Comparison of ENCODE assay signal across 36 mouse cellular contexts in genomic region chr1:172062101-172062500, GRCm38 (mm10). TPM values are rescaled to one million over a fixed set of nuclear protein-coding genes. Genes with fewer than 3 reads are reported as not detected.
DNase-seq lines count a peak whose midpoint lies in the region; ATAC-seq and TF ChIP-seq lines count a peak whose summit lies in the region.
"Had no signal": no experiment of that assay in that cellular context is flagged by ENCODE, and none has a peak within 500 bp of the region (broad histone marks: within the 10 kb centered on the region; RNA-seq: fewer than 3 reads in every experiment).

No protein-coding gene starts in this region.

- no peak for ATAC-seq in hindbrain, embryonic 16.5 days
- ATAC-seq in midbrain, embryonic 12.5 days (ENCODE audit: low FRiP score, low read depth): no peak
- ATAC-seq in midbrain, embryonic 14.5 days (ENCODE audit: low FRiP score, low TSS enrichment): no peak
- ATAC-seq in hindbrain, embryonic 15.5 days (ENCODE audit: low FRiP score, low read depth): no peak
- ATAC-seq: CD4-positive, CD25-positive, alpha-beta regulatory T cell, adult 4 months; inflammation-experienced regulatory T-cells, adult 6 months had no signal

- no peak overlapping the region for H3K9ac ChIP-seq in hindbrain, embryonic 16.5 days (ENCODE audit: low read depth, low read length)
- H3K9ac ChIP-seq in midbrain, embryonic 12.5 days (replicated peaks): no peak overlapping the region
- no peak overlapping the region for H3K9ac ChIP-seq in midbrain, embryonic 14.5 days (replicated peaks; ENCODE audit: low read length)
- no peak overlapping the region for H3K9ac ChIP-seq in ES-E14 (ENCODE audit: insufficient read depth, low read depth, low read length, poor library complexity, severe bottlenecking)
- no peak overlapping the region for H3K9ac ChIP-seq in hindbrain, embryonic 15.5 days
- H3K9ac ChIP-seq: limb, embryonic 12.5 days; liver, embryonic 15.5 days; lung, embryonic 14.5 days had no signal

- H3K9me3 ChIP-seq in hindbrain, embryonic 10.5 days: no peaks in the 10 kb centered on the region
- no peaks in the 10 kb centered on the region for H3K9me3 ChIP-seq in hindbrain, embryonic 16.5 days (ENCODE audit: control insufficient read depth, low read length)
- H3K9me3 ChIP-seq in midbrain, embryonic 12.5 days: no peaks in the 10 kb centered on the region
- no peaks in the 10 kb centered on the region for H3K9me3 ChIP-seq in midbrain, embryonic 14.5 days (ENCODE audit: control insufficient read depth, low read length)
- H3K9me3 ChIP-seq in ES-E14 (ENCODE audit: control insufficient read depth, insufficient read depth, low read depth, low read length): no peaks in the 10 kb centered on the region
- no peaks in the 10 kb centered on the region for H3K9me3 ChIP-seq in hindbrain, embryonic 15.5 days
- H3K9me3 ChIP-seq: G1E; limb, embryonic 12.5 days; liver, embryonic 15.5 days had no signal

- H3K27ac ChIP-seq in hindbrain, embryonic 10.5 days: peak overlapping the region; percentile 88
- no peak overlapping the region for H3K27ac ChIP-seq in hindbrain, embryonic 16.5 days (ENCODE audit: low read depth, low read length)
- peak overlapping the region; percentile 88 for H3K27ac ChIP-seq in midbrain, embryonic 12.5 days (replicated peaks)
- H3K27ac ChIP-seq in midbrain, embryonic 14.5 days (replicated peaks; ENCODE audit: low read depth, low read length): no peak overlapping the region
- no peak overlapping the region for H3K27ac ChIP-seq in ES-E14 (ENCODE audit: insufficient read depth, low read depth, low read length, poor library complexity, severe bottlenecking)
- peak overlapping the region; percentile 8; the same call in 1 of the 2 replicates for H3K27ac ChIP-seq in hindbrain, embryonic 15.5 days (replicated peaks)
- H3K27ac ChIP-seq: layer of hippocampus, adult 2 months; left cerebral cortex, adult 2 months; limb, embryonic 12.5 days; liver, embryonic 15.5 days; stomach, postnatal 0 days had no signal

- WGBS in hindbrain, embryonic 10.5 days: 76% methylated on average over 2 of the region's 2 CpGs
- WGBS in hindbrain, embryonic 16.5 days: 89% methylated on average over 2 of the region's 2 CpGs
- 77% methylated on average over 2 of the region's 2 CpGs for WGBS in midbrain, embryonic 12.5 days
- WGBS in midbrain, embryonic 14.5 days: 83% methylated on average over 2 of the region's 2 CpGs
- 87% methylated on average over 2 of the region's 2 CpGs for WGBS in hindbrain, embryonic 15.5 days

- in situ Hi-C loops in ES-E14 (cut with MboI; ENCODE audit: low sequenced_read_pairs in 2 of 2, unreplicated experiment in 2 of 2): no loop called here

- H3K4me1 ChIP-seq in hindbrain, embryonic 10.5 days (replicated peaks): peaks cover 81% of the 10 kb centered on the region
- H3K4me1 ChIP-seq in hindbrain, embryonic 16.5 days (ENCODE audit: control insufficient read depth, insufficient read depth, low read depth, low read length): peaks cover 6% of the 10 kb centered on the region
- H3K4me1 ChIP-seq in midbrain, embryonic 12.5 days: peaks cover 39% of the 10 kb centered on the region
- peaks cover 34% of the 10 kb centered on the region; the same call in 1 of the 2 replicates for H3K4me1 ChIP-seq in midbrain, embryonic 14.5 days (ENCODE audit: control insufficient read depth, insufficient read depth, low read length)
- peaks cover 0 to 8% of the 10 kb centered on the region in 2 experiments; a peak in 2 of 4 replicates for H3K4me1 ChIP-seq in ES-E14 (ENCODE audit: control insufficient read depth in 2 of 2, insufficient read depth in 2 of 2, low read length in 2 of 2, poor library complexity in 1 of 2)
- H3K4me1 ChIP-seq in hindbrain, embryonic 15.5 days (replicated peaks): peaks cover 4% of the 10 kb centered on the region; the same call in 1 of the 2 replicates
- H3K4me1 ChIP-seq: liver, embryonic 15.5 days had no signal

- no peak overlapping the region for H3K4me3 ChIP-seq in hindbrain, embryonic 10.5 days
- no peak overlapping the region for H3K4me3 ChIP-seq in hindbrain, embryonic 16.5 days (ENCODE audit: low read length)
- H3K4me3 ChIP-seq in midbrain, embryonic 12.5 days: no peak overlapping the region
- H3K4me3 ChIP-seq in midbrain, embryonic 14.5 days (replicated peaks; ENCODE audit: low read depth, low read length): no peak overlapping the region
- H3K4me3 ChIP-seq in ES-E14 (ENCODE audit: insufficient read depth in 1 of 2, low read depth in 1 of 2, low read length in 2 of 2, poor library complexity in 1 of 2, severe bottlenecking in 1 of 2): no peak overlapping the region
- no peak overlapping the region for H3K4me3 ChIP-seq in hindbrain, embryonic 15.5 days
- H3K4me3 ChIP-seq: layer of hippocampus, adult 2 months; left cerebral cortex, adult 2 months; limb, embryonic 12.5 days; liver, embryonic 15.5 days had no signal

- H3K36me3 ChIP-seq in hindbrain, embryonic 10.5 days: peaks cover 33% of the 10 kb centered on the region
- H3K36me3 ChIP-seq in hindbrain, embryonic 16.5 days (ENCODE audit: control insufficient read depth, insufficient read depth, low read length): peaks cover 20% of the 10 kb centered on the region
- H3K36me3 ChIP-seq in midbrain, embryonic 12.5 days: peaks cover 30% of the 10 kb centered on the region
- H3K36me3 ChIP-seq in midbrain, embryonic 14.5 days (ENCODE audit: control insufficient read depth, insufficient read depth, low read length): peaks cover 31% of the 10 kb centered on the region
- peaks cover 10% of the 10 kb centered on the region; the same call in 1 of the 2 replicates for H3K36me3 ChIP-seq in ES-E14 (ENCODE audit: control insufficient read depth, insufficient read depth, low read length, poor library complexity, severe bottlenecking)
- peaks cover 15% of the 10 kb centered on the region for H3K36me3 ChIP-seq in hindbrain, embryonic 15.5 days

- no peak overlapping the region for H3K4me2 ChIP-seq in hindbrain, embryonic 16.5 days (ENCODE audit: low read length)
- no peak overlapping the region for H3K4me2 ChIP-seq in midbrain, embryonic 12.5 days (replicated peaks)
- no peak overlapping the region for H3K4me2 ChIP-seq in midbrain, embryonic 14.5 days (ENCODE audit: low read length)
- no peak overlapping the region for H3K4me2 ChIP-seq in hindbrain, embryonic 15.5 days
- H3K4me2 ChIP-seq: heart, embryonic 11.5 days; limb, embryonic 12.5 days; liver, embryonic 15.5 days; lung, embryonic 14.5 days had no signal

- 0 out of 2 replicates have a peak, but pooled peaks cover 4% of the 10 kb centered on the region for H3K27me3 ChIP-seq in hindbrain, embryonic 10.5 days (ENCODE audit: insufficient read depth, poor library complexity, severe bottlenecking)
- H3K27me3 ChIP-seq in hindbrain, embryonic 16.5 days (replicated peaks; ENCODE audit: control insufficient read depth, insufficient read depth, low read length): no peaks in the 10 kb centered on the region
- H3K27me3 ChIP-seq in midbrain, embryonic 12.5 days: no peaks in the 10 kb centered on the region
- H3K27me3 ChIP-seq in midbrain, embryonic 14.5 days (ENCODE audit: control insufficient read depth, insufficient read depth, low read length): no peaks in the 10 kb centered on the region
- H3K27me3 ChIP-seq in hindbrain, embryonic 15.5 days: no peaks in the 10 kb centered on the region

- no peak for DNase-seq in hindbrain, embryonic 10.5 days (ENCODE audit: low spot score)
- no peak for DNase-seq in midbrain, embryonic 14.5 days
- DNase-seq in ES-E14 (ENCODE audit: low read depth, low spot score): peak; percentile 68
- DNase-seq in ovary, postnatal 10 days (ENCODE audit: low spot score): no peak
- DNase-seq: adrenal gland, postnatal 10 days; cerebellum, adult 9-10 months; cerebellum, postnatal 36 days; gastrocnemius, postnatal 25 days; heart, adult 11 months; heart, postnatal 36 days; kidney, adult 2 months; kidney, postnatal 36 days; lung, embryonic 14.5 days; right cerebral cortex, adult 18-20 months; right cerebral cortex, postnatal 4 days; thymus, adult 18-20 months; thymus, postnatal 36 days had no signal

TF ChIP-seq in ES-E14, 5 proteins besides CTCF, POLR2A, EP300 and RAD21 (continues in another document):
- no peak for TF ChIP-seq HCFC1 (IDR thresholded peaks at IDR 0.05; ENCODE audit: borderline replicate concordance, insufficient read depth, low read length)

RNA-seq across cellular contexts. Expression of gene Nhlh1, which starts 4.7 kb away (rescaled TPM):
- polyA plus RNA-seq in hindbrain, embryonic 10.5 days (2016; fragmentation: Nextera tagmentation; extraction: Ambion mirVana): 9.9 and 16.3 TPM in 2 replicates
- polyA plus RNA-seq in hindbrain, embryonic 16.5 days (2015; fragmentation: Nextera tagmentation; extraction: Ambion mirVana): 2.6 and 3.2 TPM in 2 replicates
- 11.1 and 11.5 TPM in 2 replicates for polyA plus RNA-seq in midbrain, embryonic 12.5 days (2016; fragmentation: Nextera tagmentation; extraction: Ambion mirVana)
- 3.6 and 5.5 TPM in 2 replicates for polyA plus RNA-seq in midbrain, embryonic 14.5 days (2014; fragmentation: Nextera tagmentation; extraction: Ambion mirVana)
- total RNA-seq in ES-E14 (2012; rRNA removed): not detected in 2 replicates
- 3.6 and 4.8 TPM in 2 replicates for polyA plus RNA-seq in hindbrain, embryonic 15.5 days (2015; fragmentation: Nextera tagmentation; extraction: Ambion mirVana)
- total RNA-seq: G1E; gastrocnemius, adult 18-20 months; gastrocnemius, postnatal 25 days; heart, postnatal 36 days; liver, adult 2 months; megakaryocyte progenitor cell, adult 5-6 weeks; neutrophil, adult 5-6 weeks had no signal
- polyA plus RNA-seq: CD4-positive, CD25-positive, alpha-beta regulatory T cell, adult 4 months; heart, embryonic 11.5 days; heart, embryonic 16.5 days; inflammation-experienced regulatory T-cells, adult 6 months; kidney, adult 2 months; kidney, embryonic 16.5 days; liver, adult 2 months; liver, embryonic 15.5 days; lung, embryonic 14.5 days; spleen, adult 2 months; stomach, postnatal 0 days had no signal

RNA-seq across cellular contexts. Expression of gene Copa, which starts 20.2 kb away (rescaled TPM):
- 173 and 187 TPM in 2 replicates for polyA plus RNA-seq in hindbrain, embryonic 10.5 days (2016; fragmentation: Nextera tagmentation; extraction: Ambion mirVana)
- 181 and 214 TPM in 2 replicates for polyA plus RNA-seq in hindbrain, embryonic 16.5 days (2015; fragmentation: Nextera tagmentation; extraction: Ambion mirVana)
- polyA plus RNA-seq in midbrain, embryonic 12.5 days (2016; fragmentation: Nextera tagmentation; extraction: Ambion mirVana): 219 and 220 TPM in 2 replicates
- 96.5 and 188 TPM in 2 replicates for polyA plus RNA-seq in midbrain, embryonic 14.5 days (2014; fragmentation: Nextera tagmentation; extraction: Ambion mirVana)
- total RNA-seq in ES-E14 (2012; rRNA removed): 64.7 and 91.5 TPM in 2 replicates
- 183 and 190 TPM in 2 replicates for polyA plus RNA-seq in hindbrain, embryonic 15.5 days (2015; fragmentation: Nextera tagmentation; extraction: Ambion mirVana)

RNA-seq across cellular contexts. Expression of gene Ncstn, which starts 20.5 kb away (rescaled TPM):
- polyA plus RNA-seq in hindbrain, embryonic 10.5 days (2016; fragmentation: Nextera tagmentation; extraction: Ambion mirVana): 112 and 127 TPM in 2 replicates
- 110 and 121 TPM in 2 replicates for polyA plus RNA-seq in hindbrain, embryonic 16.5 days (2015; fragmentation: Nextera tagmentation; extraction: Ambion mirVana)
- 123 and 128 TPM in 2 replicates for polyA plus RNA-seq in midbrain, embryonic 12.5 days (2016; fragmentation: Nextera tagmentation; extraction: Ambion mirVana)
- polyA plus RNA-seq in midbrain, embryonic 14.5 days (2014; fragmentation: Nextera tagmentation; extraction: Ambion mirVana): 97.7 and 117 TPM in 2 replicates
- 40.5 and 59.6 TPM in 2 replicates for total RNA-seq in ES-E14 (2012; rRNA removed)
- polyA plus RNA-seq in hindbrain, embryonic 15.5 days (2015; fragmentation: Nextera tagmentation; extraction: Ambion mirVana): 109 and 114 TPM in 2 replicates

RNA-seq across cellular contexts. Expression of gene Vangl2, which starts 33.9 kb away (rescaled TPM):
- 46.0 and 72.6 TPM in 2 replicates for polyA plus RNA-seq in hindbrain, embryonic 10.5 days (2016; fragmentation: Nextera tagmentation; extraction: Ambion mirVana)
- 39.9 and 50.1 TPM in 2 replicates for polyA plus RNA-seq in hindbrain, embryonic 16.5 days (2015; fragmentation: Nextera tagmentation; extraction: Ambion mirVana)
- polyA plus RNA-seq in midbrain, embryonic 12.5 days (2016; fragmentation: Nextera tagmentation; extraction: Ambion mirVana): 56.9 and 60.9 TPM in 2 replicates
- polyA plus RNA-seq in midbrain, embryonic 14.5 days (2014; fragmentation: Nextera tagmentation; extraction: Ambion mirVana): 52.7 and 57.3 TPM in 2 replicates
- total RNA-seq in ES-E14 (2012; rRNA removed): 25.3 and 46.0 TPM in 2 replicates
- 41.1 and 48.9 TPM in 2 replicates for polyA plus RNA-seq in hindbrain, embryonic 15.5 days (2015; fragmentation: Nextera tagmentation; extraction: Ambion mirVana)
- polyA plus RNA-seq: G1E had no signal

Comparison
In these comparisons a context has a peak if more than half of its experiments do, and no peak if none do; other contexts are left out.
1. H3K27ac ChIP-seq: peak in hindbrain, embryonic 10.5 days (single experiment), midbrain, embryonic 12.5 days (single experiment) and hindbrain, embryonic 15.5 days (single experiment); none in hindbrain, embryonic 16.5 days (single experiment), midbrain, embryonic 14.5 days (single experiment) and ES-E14 (single experiment).